Mouse (Mus musculus) E14TG2a.4 (cell line): Measurements from ENCODE around the gene Cox19.

ENCODE experiments used
- CTCF ChIP-seq: conservative IDR thresholded peaks from 2 replicates; pipeline ENCODE4 v1.5.1; 2014; ENCODE audit warnings: low read length
- NANOG ChIP-seq: IDR thresholded peaks from 2 replicates; pipeline ENCODE4 v1.6.1; 2014; ENCODE audit warnings: borderline replicate concordance, low read length, mixed read lengths
- POU5F1 ChIP-seq: IDR thresholded peaks from 2 replicates; pipeline ENCODE4 v1.6.1; 2014; ENCODE audit warnings: low read length, borderline replicate concordance

GRCm38 (mm10) chr5:139321331-139321730 lies 29.9 kb downstream of the Cox19 start:
- TF ChIP-seq CTCF (no peak), NANOG (no peak), POU5F1 (no peak)
